ENCODE assay signal across 12 mouse cellular contexts in the genomic region with DNA sequence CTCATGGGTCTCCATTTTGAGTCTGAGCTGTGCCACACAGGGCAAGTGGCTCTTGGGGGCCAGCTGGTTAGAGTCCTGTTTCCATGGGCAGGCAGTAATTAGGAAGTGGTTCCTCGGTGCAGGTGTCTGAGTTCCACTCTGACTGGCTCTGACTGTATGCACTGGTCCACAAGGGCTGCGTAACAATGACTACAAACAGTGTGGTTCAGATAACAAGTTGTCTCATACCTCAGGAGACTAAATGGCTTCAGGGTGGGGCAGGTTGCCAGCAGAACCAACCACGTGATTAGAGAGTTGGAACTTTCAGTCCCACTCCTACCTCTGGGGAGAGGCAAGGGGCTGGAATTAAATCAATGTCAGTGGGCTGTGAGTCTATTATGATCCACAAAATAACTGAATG. TPM values are rescaled to one million over a fixed set of nuclear protein-coding genes. Genes with fewer than 3 reads are reported as not detected.
A peak's percentile ranks its signal among the peaks of the same experiment; 100 is the strongest.
DNase-seq lines count a peak whose midpoint lies in the region; ATAC-seq lines count a peak whose summit lies in the region.
"Had no signal": no experiment of that assay in that cellular context is flagged by ENCODE, and none has a peak within 500 bp of the region (broad histone marks: within the 10 kb centered on the region; RNA-seq: fewer than 3 reads in every experiment).

No protein-coding gene starts in this region.

- H3K4me2 ChIP-seq in midbrain, embryonic 11.5 days: no peak overlapping the region
- H3K4me2 ChIP-seq: heart, embryonic 15.5 days; midbrain, embryonic 12.5 days had no signal

- H3K9ac ChIP-seq in midbrain, embryonic 11.5 days (ENCODE audit: low read length): no peak overlapping the region
- H3K9ac ChIP-seq: heart, embryonic 15.5 days; midbrain, embryonic 12.5 days had no signal

- H3K9me3 ChIP-seq in heart, embryonic 10.5 days: no peaks in the 10 kb centered on the region
- H3K9me3 ChIP-seq in midbrain, embryonic 11.5 days (ENCODE audit: control insufficient read depth, low read length): no peaks in the 10 kb centered on the region
- H3K9me3 ChIP-seq: heart, embryonic 15.5 days; midbrain, embryonic 12.5 days had no signal

- no peak overlapping the region for H3K27ac ChIP-seq in heart, embryonic 10.5 days
- H3K27ac ChIP-seq in midbrain, embryonic 11.5 days (ENCODE audit: low read depth, low read length): no peak overlapping the region
- H3K27ac ChIP-seq: heart, embryonic 15.5 days; midbrain, embryonic 12.5 days had no signal

- H3K27me3 ChIP-seq in heart, embryonic 10.5 days (ENCODE audit: insufficient read depth, poor library complexity, severe bottlenecking): 0 out of 2 replicates have a peak, but pooled peaks cover 3% of the 10 kb centered on the region
- H3K27me3 ChIP-seq in midbrain, embryonic 11.5 days (ENCODE audit: control insufficient read depth, insufficient read depth, low read length): no peaks in the 10 kb centered on the region
- H3K27me3 ChIP-seq: heart, embryonic 15.5 days; midbrain, embryonic 12.5 days had no signal

- peak; percentile 50 for ATAC-seq in common myeloid progenitor, adult 5-6 weeks (replicated peaks; ENCODE audit: low read depth, poor library complexity, severe bottlenecking)
- ATAC-seq in cerebellum, adult (ENCODE audit: insufficient number of reproducible peaks, low FRiP score, low TSS enrichment): no peak
- no peak for ATAC-seq in midbrain, embryonic 11.5 days (ENCODE audit: low FRiP score)

- H3K36me3 ChIP-seq in heart, embryonic 10.5 days: no peaks in the 10 kb centered on the region
- no peaks in the 10 kb centered on the region for H3K36me3 ChIP-seq in midbrain, embryonic 11.5 days (ENCODE audit: control insufficient read depth, insufficient read depth, low read length)
- H3K36me3 ChIP-seq: G1E; heart, embryonic 15.5 days; midbrain, embryonic 12.5 days had no signal

- H3K4me1 ChIP-seq in heart, embryonic 10.5 days: peaks cover 59% of the 10 kb centered on the region
- peaks cover 10% of the 10 kb centered on the region for H3K4me1 ChIP-seq in midbrain, embryonic 11.5 days (ENCODE audit: control insufficient read depth, insufficient read depth, low read length)

- WGBS in heart, embryonic 10.5 days: 73% methylated on average over 3 of the region's 3 CpGs
- 86% methylated on average over 3 of the region's 3 CpGs for WGBS in midbrain, embryonic 11.5 days

- no peak overlapping the region for H3K4me3 ChIP-seq in heart, embryonic 10.5 days
- H3K4me3 ChIP-seq in midbrain, embryonic 11.5 days (ENCODE audit: low read depth, low read length): no peak overlapping the region
- H3K4me3 ChIP-seq: heart, embryonic 15.5 days; midbrain, embryonic 12.5 days had no signal

- peak; percentile 57 to 58 for DNase-seq in heart, adult 18-20 months
- no peak for DNase-seq in heart, embryonic 10.5 days (ENCODE audit: low spot score)
- peak; percentile 84 for DNase-seq in A20 (ENCODE audit: low read depth, low spot score)
- peak; percentile 77 for DNase-seq in lung, postnatal 25 days (ENCODE audit: low spot score)
- no peak for DNase-seq in neural tube, embryonic 10.5 days (ENCODE audit: extremely low spot score, low spot score)
- no peak for DNase-seq in midbrain, embryonic 11.5 days (ENCODE audit: low spot score, missing footprints)
- DNase-seq: right cerebral cortex, postnatal 14 days had no signal

RNA-seq across cellular contexts. Expression of gene Bcr, which starts 59.0 kb away (rescaled TPM):
- 10 to 100 TPM in 1 of 2 experiments, 1 to 10 TPM in 1; 8.7 to 10.7 TPM for total RNA-seq in heart, adult 18-20 months (2021)
- 26.6 and 41.3 TPM in 2 replicates for polyA plus RNA-seq in heart, embryonic 10.5 days (2016; fragmentation: Nextera tagmentation; extraction: Ambion mirVana)
- total RNA-seq in common myeloid progenitor, adult 5-6 weeks (2017): 17.5 and 33.8 TPM in 2 replicates
- 7.6 and 9.0 TPM in 2 replicates for polyA plus RNA-seq in midbrain, embryonic 11.5 days (2014; fragmentation: Nextera tagmentation; extraction: Ambion mirVana)
- polyA plus RNA-seq: G1E had no signal

Comparison
In these comparisons a context has a peak if more than half of its experiments do, and no peak if none do; other contexts are left out.
1. DNase-seq: peak in heart, adult 18-20 months (2 of 2), A20 (single experiment) and lung, postnatal 25 days (single experiment); none in heart, embryonic 10.5 days (single experiment), neural tube, embryonic 10.5 days (single experiment) and midbrain, embryonic 11.5 days (single experiment).